Mouse (Mus musculus): ENCODE results near the gene A930004D18Rik.

DNA sequence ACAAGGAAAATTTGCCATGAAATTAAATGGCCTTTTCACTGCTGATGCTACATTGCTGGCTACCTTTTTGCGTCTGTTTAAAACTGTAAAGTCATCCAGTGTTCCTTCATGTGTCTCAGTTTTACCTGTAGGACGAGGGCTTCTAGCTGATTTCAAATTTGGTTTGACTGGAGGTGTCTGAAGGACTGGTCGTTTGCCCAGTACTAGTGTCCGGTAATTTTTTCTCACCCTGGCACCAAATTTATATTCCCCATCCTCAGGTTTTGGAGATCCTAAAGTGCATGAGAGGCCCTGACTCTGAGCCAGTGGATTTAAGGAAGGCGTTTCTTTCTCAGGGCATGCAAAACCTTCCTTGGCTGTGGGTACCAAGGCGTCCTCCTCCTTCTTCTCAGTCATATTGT lies 8.2 kb upstream of the A930004D18Rik start:
- TF ChIP-seq CTCF (conservative IDR thresholded peaks at IDR 0.05; ENCODE audit: low read length): no peak
- no peak for TF ChIP-seq POU5F1 (IDR thresholded peaks at IDR 0.05; ENCODE audit: borderline replicate concordance, low read length)
